Mouse (Mus musculus): Measurements from ENCODE around the gene Slco3a1. TPM values are rescaled to one million over a fixed set of nuclear protein-coding genes. Genes with fewer than 3 reads are reported as not detected.
"Not testable (repeated sequence)": the region's sequence is repeated elsewhere in the genome, so short reads cannot be mapped to it uniquely, and the experiment has no call there.

Gene Slco3a1
- total RNA-seq, 2 experiments from 2014 or later, result 52.5 to 56.1 TPM

DNA sequence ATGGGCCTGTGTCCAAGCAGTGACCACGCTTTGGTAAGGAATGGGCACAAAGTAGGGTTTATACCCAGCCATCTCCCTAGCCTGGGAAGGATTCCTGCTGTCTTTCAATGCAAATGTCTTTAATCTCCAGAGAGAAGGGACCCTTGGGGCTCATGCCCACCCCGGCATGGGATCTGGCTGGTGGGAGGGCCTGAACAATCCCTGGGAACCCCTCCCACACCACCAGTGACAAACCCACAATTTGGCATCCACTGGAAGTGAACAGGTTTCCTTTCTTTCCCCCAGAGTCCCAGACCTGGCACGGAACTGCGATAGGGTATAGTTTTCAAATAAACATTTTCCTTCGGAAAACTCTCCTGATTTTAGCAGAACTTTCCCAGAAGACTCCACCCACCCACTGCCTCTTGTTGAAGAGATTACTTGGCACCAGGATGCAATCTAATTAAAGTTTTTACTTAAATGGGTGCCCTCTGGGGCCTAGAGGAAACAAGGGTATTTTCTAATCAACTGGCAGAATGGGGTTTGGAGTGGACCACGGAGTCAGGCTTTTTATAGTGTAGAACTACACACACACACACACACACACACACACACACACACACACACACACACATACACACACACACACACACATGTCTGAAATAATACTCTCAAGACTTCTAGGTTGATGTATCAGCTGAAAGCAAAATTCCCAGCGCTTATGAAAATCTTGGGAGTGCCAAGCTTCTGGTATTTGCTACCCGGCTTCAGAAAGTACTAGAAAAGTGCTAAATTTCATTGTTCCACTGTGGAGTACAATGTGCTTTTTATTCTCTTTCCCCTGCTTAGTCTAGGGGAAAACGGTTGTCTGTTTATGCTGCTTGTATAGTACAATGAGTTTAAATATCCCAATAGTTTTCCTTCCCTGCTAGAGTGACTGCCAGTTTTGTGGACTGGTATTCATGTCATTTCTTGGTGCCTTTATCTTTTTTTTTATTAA lies 140.6 kb downstream of the Slco3a1 start:
- no peak for DNase-seq (ENCODE audit: low spot score in 2 of 2)
- intact Hi-C loops (cut with DNase I), result no loop called here

DNA sequence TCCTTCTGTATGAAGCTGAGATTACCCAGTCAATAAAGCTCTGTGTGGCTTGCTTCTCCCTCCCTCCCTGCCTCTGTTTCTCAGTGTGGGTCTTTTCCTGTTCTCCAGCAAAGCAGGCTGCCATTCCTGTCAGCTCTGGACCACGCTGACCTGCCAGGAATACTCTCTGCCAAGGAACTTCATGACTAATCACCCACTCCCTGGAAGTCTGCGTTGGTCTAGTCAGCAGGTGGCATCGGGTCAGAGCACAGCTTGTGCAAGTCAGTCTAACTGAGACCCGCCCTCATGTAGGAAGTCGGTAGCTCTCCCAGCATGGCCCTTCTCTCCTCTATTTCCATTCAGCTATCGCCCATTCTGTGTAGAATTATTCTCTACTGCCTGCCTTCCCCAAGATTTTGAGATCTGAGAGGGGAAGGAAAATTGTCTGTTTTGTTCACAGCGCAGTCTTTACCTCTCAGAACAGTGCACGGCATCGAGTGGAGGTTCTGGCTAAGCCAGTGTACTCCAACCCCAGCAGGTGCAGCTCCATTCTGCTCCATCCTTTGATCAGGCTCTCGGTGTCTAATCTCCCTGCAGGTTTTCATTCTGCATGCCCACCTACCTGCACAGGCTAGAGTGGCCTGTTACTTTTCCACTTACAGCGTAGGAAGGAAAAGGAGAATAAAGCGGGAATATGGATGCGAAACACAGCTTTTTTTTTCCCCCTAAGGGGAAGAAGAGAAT lies 145.8 kb downstream of the Slco3a1 start:
- DNase-seq (ENCODE audit: low spot score in 2 of 2), result no peak
- intact Hi-C loops (cut with DNase I), result no loop called here

DNA sequence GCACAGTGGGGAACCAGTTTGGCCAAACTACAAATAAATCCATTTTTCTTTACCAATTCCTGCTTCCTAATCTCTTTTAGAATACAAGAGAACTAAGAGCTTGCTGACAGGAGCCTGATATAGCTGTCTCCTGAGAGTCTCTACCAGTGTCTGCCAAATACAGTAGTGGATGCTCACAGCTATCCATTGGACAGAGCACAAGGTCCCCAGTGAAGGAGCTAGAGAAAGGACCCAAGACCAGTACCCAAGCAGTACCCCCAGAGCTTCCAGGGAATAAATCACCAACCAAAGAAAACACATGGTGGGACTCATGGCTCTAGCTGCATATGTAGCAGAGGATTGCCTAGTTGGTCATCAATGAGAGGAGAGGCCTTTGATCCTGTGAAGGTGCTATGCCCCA lies 146.7 kb downstream of the Slco3a1 start:
- intact Hi-C loops (cut with DNase I), result not testable (repeated sequence)

DNA sequence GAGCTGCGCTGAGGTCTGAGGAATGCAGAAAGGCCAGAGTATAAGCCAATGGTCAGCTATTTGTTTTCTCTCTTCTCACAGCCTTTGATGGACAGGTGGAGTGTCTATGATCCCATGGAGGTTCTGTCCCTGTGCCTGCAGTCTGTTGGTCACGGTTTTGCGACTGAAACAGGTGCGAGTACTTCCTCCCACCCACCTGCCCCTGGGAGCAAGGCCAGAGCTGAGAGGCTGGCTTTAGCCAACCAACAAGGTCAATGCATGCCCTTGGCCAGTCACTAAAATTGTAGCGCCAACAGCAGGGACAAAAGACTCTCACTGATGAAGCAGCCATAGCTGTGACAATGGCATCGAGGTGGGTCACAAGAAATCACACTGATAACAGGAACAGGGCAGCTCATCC lies 154.9 kb downstream of the Slco3a1 start:
- intact Hi-C loops (cut with DNase I), result no loop called here
- no peak for DNase-seq (ENCODE audit: low spot score in 2 of 2)

More for the DNA sequence above, 146.7 kb downstream of the Slco3a1 start:
- not testable (repeated sequence) for DNase-seq (ENCODE audit: low spot score in 2 of 2)

- DNase-seq (ENCODE audit: low spot score in 2 of 2), result no peak
- intact Hi-C loops (cut with DNase I), result no loop called here
These were observed 155.4 kb downstream of the Slco3a1 start for GRCm38 (mm10) chr7:74399154-74399553.

DNA sequence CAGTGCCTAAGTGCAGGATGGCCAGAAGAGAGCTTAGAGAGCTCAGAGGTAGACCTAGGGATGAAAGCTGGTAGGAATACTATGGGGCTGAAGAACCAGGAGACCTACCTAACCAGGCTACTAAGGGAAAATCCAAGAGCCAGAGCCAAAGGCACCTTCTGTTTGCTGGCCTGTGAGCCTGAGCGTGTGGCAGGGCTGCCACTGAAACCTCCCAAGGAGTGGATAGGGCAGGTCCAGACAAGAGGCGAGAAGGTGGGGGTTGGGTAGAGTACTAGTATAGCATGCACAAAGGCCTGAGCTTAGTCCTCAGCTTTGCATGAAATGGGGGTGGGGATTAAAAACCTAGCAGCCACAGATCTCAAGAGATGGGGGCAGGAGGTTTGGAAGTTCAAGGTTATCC lies 156.3 kb downstream of the Slco3a1 start:
- DNase-seq (ENCODE audit: low spot score in 2 of 2), result no peak
- intact Hi-C loops (cut with DNase I), result no loop called here

- intact Hi-C loops (cut with DNase I), result no loop called here
- DNase-seq (ENCODE audit: low spot score in 2 of 2), result no peak
These were observed 163.1 kb downstream of the Slco3a1 start for GRCm38 (mm10) chr7:74391451-74391873.

DNA sequence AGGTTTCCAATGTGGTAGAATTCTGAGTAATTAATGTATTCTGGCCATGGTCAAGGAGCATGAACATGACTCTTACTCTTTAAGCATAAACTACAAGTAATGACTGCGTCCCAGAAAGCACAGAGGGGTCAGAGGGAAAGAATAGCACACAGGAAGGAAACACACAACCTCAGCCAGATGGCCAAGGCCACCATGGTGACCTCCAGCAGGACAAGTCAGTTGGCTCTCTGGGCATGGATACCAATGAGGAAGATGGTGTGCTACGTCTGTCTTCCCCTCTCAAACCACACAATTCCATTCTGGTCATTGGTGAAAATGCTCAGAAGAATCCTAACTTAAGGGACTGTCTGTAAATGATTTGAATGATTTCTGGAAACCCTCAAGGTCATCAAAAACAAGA lies 165.0 kb downstream of the Slco3a1 start:
- DNase-seq (ENCODE audit: low spot score in 2 of 2), result no peak
- intact Hi-C loops (cut with DNase I), result no loop called here

GRCm38 (mm10) chr7:74386257-74386656 lies 168.3 kb downstream of the Slco3a1 start:
- intact Hi-C loops (cut with DNase I), result no loop called here
- DNase-seq (ENCODE audit: low spot score in 2 of 2), result peak in 1 of 2 experiments; percentile 37

DNA sequence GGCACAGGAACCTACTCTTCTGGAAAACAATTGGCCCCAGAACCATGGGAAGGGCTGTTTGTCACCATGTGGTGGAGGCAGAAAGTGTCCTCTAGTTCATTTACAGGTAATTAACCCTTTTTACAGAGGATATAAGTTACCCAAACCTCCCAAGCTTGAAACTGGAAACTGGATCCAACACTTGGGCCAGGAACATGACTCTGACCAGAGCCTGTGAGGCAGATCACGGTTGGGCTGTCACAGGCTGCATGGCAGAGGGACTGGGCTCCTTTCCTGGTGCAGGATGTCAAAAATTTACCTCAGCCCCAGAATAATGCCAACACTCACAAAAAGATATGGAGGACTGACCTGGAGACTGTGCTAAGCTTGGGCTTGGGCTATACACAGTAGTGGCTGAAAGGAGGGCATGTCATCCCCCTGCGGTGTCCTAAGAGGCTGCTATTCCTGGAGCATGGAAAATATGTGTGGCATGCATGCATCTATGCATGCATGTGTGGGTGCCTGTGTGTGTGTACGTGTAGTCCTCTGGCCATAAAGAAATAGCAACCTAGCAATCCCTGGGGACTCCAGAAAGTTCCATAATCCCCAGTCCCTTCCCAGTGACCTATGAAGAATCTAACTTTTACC lies 171.4 kb downstream of the Slco3a1 start:
- DNase-seq (ENCODE audit: low spot score in 2 of 2), result no peak
- intact Hi-C loops (cut with DNase I), result no loop called here

- intact Hi-C loops (cut with DNase I), result no loop called here
- DNase-seq (ENCODE audit: low spot score in 2 of 2), result peak in 1 of 2 experiments; percentile 63
These were observed 172.3 kb downstream of the Slco3a1 start for GRCm38 (mm10) chr7:74382286-74382685.

GRCm38 (mm10) chr7:74381881-74382281 lies 172.7 kb downstream of the Slco3a1 start:
- intact Hi-C loops (cut with DNase I), result no loop called here
- DNase-seq (ENCODE audit: low spot score in 2 of 2), result peak in 1 of 2 experiments; percentile 27

DNA sequence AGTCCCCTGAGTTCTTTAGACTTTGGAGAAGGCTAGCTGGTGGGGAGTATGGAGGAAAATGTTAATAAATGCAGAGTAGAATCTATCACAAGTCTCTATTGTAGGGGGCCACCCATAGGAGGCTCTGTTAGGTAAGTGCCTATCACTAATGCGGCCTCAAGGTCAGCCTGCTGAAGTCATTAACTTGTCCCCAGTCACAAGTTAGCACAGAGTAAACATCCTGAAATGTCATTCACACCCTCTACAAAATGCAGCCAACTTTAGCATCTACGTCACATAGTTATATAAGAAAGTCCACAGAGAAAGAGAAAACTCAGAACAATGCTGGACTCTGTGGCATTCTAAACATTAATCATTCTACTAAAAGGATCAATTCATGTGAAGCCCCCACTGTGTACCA lies 173.5 kb downstream of the Slco3a1 start:
- intact Hi-C loops (cut with DNase I), result no loop called here
- DNase-seq (ENCODE audit: low spot score in 2 of 2), result peak in 1 of 2 experiments; percentile 17

DNA sequence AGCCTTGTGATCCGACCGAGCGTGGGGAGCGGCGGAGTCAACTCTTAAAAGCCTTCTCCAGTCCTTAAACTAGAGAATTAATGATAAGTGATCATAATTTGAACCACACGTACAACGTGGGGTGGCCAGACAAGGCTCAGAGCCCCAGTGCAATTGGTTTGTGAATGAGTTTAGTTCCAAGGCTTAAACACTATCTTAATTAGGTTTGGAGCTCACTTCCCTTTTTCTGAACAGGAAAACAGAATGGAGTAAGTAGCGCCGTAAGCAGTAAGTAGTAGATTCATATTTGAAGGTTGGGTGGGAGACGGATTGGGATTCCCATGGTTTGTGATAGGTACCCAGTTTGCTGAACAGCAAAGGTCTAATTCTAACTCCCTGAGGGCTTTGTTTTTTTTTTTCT lies 176.7 kb downstream of the Slco3a1 start:
- no peak for DNase-seq (ENCODE audit: low spot score in 2 of 2)
- intact Hi-C loops (cut with DNase I), result loop anchor here (1.0 to 5.0 kb wide), 2 partner anchors 176 to 339 kb away; partner anchors contain the start of gene Slco3a1

DNA sequence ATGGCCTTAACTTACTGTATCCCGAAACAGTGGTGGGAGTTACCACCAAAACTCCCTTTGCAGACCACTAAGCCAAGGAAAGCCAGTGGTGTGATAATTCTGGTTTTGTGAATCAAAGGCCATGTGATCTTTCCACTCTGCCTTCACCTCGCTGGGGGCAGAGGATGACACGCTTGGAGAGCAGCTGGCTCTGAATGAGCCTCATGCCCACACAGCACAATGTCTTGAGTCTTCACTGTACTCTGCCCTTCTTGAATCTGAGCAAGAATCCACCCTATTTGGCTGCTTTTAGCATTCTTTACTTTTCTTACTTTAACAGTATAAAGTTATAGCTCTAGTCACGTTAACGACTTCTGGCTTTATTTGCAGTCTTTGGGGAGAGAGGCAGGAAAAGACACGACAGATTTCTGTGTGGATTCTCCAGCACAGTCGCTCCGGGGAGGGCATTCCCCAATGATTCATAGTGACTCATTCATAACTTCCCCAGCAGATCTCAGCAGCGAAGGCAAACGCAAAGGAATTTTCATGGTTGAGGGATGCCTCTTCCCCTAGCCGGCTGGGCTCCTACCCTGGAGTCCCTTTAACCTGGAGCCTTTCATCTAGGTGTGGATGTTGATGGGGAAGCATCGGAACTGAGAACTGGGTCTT lies 178.1 kb downstream of the Slco3a1 start:
- peak; percentile 65 to 89 for DNase-seq (ENCODE audit: low spot score in 2 of 2)
- intact Hi-C loops (cut with DNase I), result loop anchor here (1.0 to 5.0 kb wide), 2 partner anchors 178 to 341 kb away; partner anchors contain the start of gene Slco3a1

GRCm38 (mm10) chr7:74375174-74375957 lies 179.2 kb downstream of the Slco3a1 start:
- intact Hi-C loops (cut with DNase I), result loop anchor here (5.0 kb wide), 1 partner anchor 342 kb away; no protein-coding TSS in a partner anchor
- no peak for DNase-seq (ENCODE audit: low spot score in 2 of 2)

GRCm38 (mm10) chr7:74373056-74373455 lies 181.5 kb downstream of the Slco3a1 start:
- intact Hi-C loops (cut with DNase I), result no loop called here

GRCm38 (mm10) chr7:74372141-74372582 lies 182.4 kb downstream of the Slco3a1 start:
- intact Hi-C loops (cut with DNase I), result no loop called here
- DNase-seq (ENCODE audit: low spot score in 2 of 2), result no peak

More at GRCm38 (mm10) chr7:74373056-74373455, 181.5 kb downstream of the Slco3a1 start:
- DNase-seq (ENCODE audit: low spot score in 2 of 2), result no peak
